Mouse (Mus musculus): ENCODE data around the gene Cdk14.

GRCm38 (mm10) chr5:5392786-5393185, 27.3 kb downstream of the Cdk14 start:
- TF ChIP-seq HCFC1 (IDR thresholded peaks at IDR 0.05; ENCODE audit: borderline replicate concordance, insufficient read depth, low read length) (no peak), ZNF384 (IDR thresholded peaks at IDR 0.05; ENCODE audit: low read depth, low read length) (no peak), ZC3H11A (IDR thresholded peaks at IDR 0.05; ENCODE audit: borderline replicate concordance, low read depth, low read length) (no peak)

Data from ES-E14 (cell line).